Mouse (Mus musculus): ENCODE data around the gene Slc1a1. TPM values are rescaled to one million over a fixed set of nuclear protein-coding genes. Genes with fewer than 3 reads are reported as not detected.

The Slc1a1 gene
- polyA plus RNA-seq, 1 experiment: 0.77 TPM

- TF ChIP-seq CTCF (IDR thresholded peaks at IDR 0.05; ENCODE audit: borderline replicate concordance, insufficient read depth, low read length) (no peak), POLR2A (IDR thresholded peaks at IDR 0.05; ENCODE audit: low read depth, low read length) (no peak)
- Histone ChIP-seq H3K4me3 (ENCODE audit: insufficient read depth, low read length) (no peak overlapping the region), H3K27ac (ENCODE audit: insufficient read depth, low read length) (no peak overlapping the region), H3K4me1 (ENCODE audit: control insufficient read depth, insufficient read depth, low read length) (no peaks in the 10 kb centered on the region)
Measured at GRCm38 (mm10) chr19:28888496-28888895, 53.6 kb downstream of the Slc1a1 start.

- no peak for TF ChIP-seq CTCF (IDR thresholded peaks at IDR 0.05; ENCODE audit: borderline replicate concordance, insufficient read depth, low read length)
- TF ChIP-seq POLR2A (IDR thresholded peaks at IDR 0.05; ENCODE audit: low read depth, low read length): no peak
- Histone ChIP-seq H3K4me3 (ENCODE audit: insufficient read depth, low read length) (no peak overlapping the region), H3K4me1 (ENCODE audit: control insufficient read depth, insufficient read depth, low read length) (no peaks in the 10 kb centered on the region), H3K27ac (ENCODE audit: insufficient read depth, low read length) (no peak overlapping the region)
Measured at GRCm38 (mm10) chr19:28889251-28889650, 54.4 kb downstream of the Slc1a1 start.

GRCm38 (mm10) chr19:28891238-28891637, 56.4 kb downstream of the Slc1a1 start:
- Histone ChIP-seq H3K4me1 (ENCODE audit: control insufficient read depth, insufficient read depth, low read length) (no peaks in the 10 kb centered on the region), H3K27ac (ENCODE audit: insufficient read depth, low read length) (no peak overlapping the region), H3K4me3 (ENCODE audit: insufficient read depth, low read length) (no peak overlapping the region)
- TF ChIP-seq CTCF (IDR thresholded peaks at IDR 0.05; ENCODE audit: borderline replicate concordance, insufficient read depth, low read length) (no peak), POLR2A (IDR thresholded peaks at IDR 0.05; ENCODE audit: low read depth, low read length) (no peak)

GRCm38 (mm10) chr19:28891864-28892263, 57.0 kb downstream of the Slc1a1 start:
- H3K4me3 ChIP-seq (ENCODE audit: insufficient read depth, low read length): no peak overlapping the region
- TF ChIP-seq POLR2A (IDR thresholded peaks at IDR 0.05; ENCODE audit: low read depth, low read length): no peak
- TF ChIP-seq CTCF (IDR thresholded peaks at IDR 0.05; ENCODE audit: borderline replicate concordance, insufficient read depth, low read length): no peak
- H3K27ac ChIP-seq (ENCODE audit: insufficient read depth, low read length): no peak overlapping the region
- H3K4me1 ChIP-seq (ENCODE audit: control insufficient read depth, insufficient read depth, low read length): no peaks in the 10 kb centered on the region

GRCm38 (mm10) chr19:28896639-28897038, 61.8 kb downstream of the Slc1a1 start:
- Histone ChIP-seq H3K27ac (ENCODE audit: insufficient read depth, low read length) (no peak overlapping the region), H3K4me1 (ENCODE audit: control insufficient read depth, insufficient read depth, low read length) (peaks cover 3% of the 10 kb centered on the region; the same call in 1 of the 2 replicates), H3K4me3 (ENCODE audit: insufficient read depth, low read length) (no peak overlapping the region)
- TF ChIP-seq POLR2A (IDR thresholded peaks at IDR 0.05; ENCODE audit: low read depth, low read length): no peak
- TF ChIP-seq CTCF (IDR thresholded peaks at IDR 0.05; ENCODE audit: borderline replicate concordance, insufficient read depth, low read length): no peak

GRCm38 (mm10) chr19:28897497-28897896, 62.6 kb downstream of the Slc1a1 start:
- no peak for TF ChIP-seq POLR2A (IDR thresholded peaks at IDR 0.05; ENCODE audit: low read depth, low read length)
- TF ChIP-seq CTCF (IDR thresholded peaks at IDR 0.05; ENCODE audit: borderline replicate concordance, insufficient read depth, low read length): no peak
- H3K4me3 ChIP-seq (ENCODE audit: insufficient read depth, low read length): no peak overlapping the region
- H3K4me1 ChIP-seq (ENCODE audit: control insufficient read depth, insufficient read depth, low read length): peaks cover 3% of the 10 kb centered on the region; the same call in 1 of the 2 replicates
- H3K27ac ChIP-seq (ENCODE audit: insufficient read depth, low read length): no peak overlapping the region

- TF ChIP-seq POLR2A (IDR thresholded peaks at IDR 0.05; ENCODE audit: low read depth, low read length) (no peak), CTCF (IDR thresholded peaks at IDR 0.05; ENCODE audit: borderline replicate concordance, insufficient read depth, low read length) (no peak)
- Histone ChIP-seq H3K4me1 (ENCODE audit: control insufficient read depth, insufficient read depth, low read length) (peaks cover 3% of the 10 kb centered on the region; the same call in 1 of the 2 replicates), H3K4me3 (ENCODE audit: insufficient read depth, low read length) (no peak overlapping the region), H3K27ac (ENCODE audit: insufficient read depth, low read length) (no peak overlapping the region)
Measured at GRCm38 (mm10) chr19:28900771-28901170, 65.9 kb downstream of the Slc1a1 start.

GRCm38 (mm10) chr19:28902111-28902510, 67.3 kb downstream of the Slc1a1 start:
- no peak overlapping the region for H3K27ac ChIP-seq (ENCODE audit: insufficient read depth, low read length)
- H3K4me3 ChIP-seq (ENCODE audit: insufficient read depth, low read length): no peak overlapping the region
- no peak for TF ChIP-seq CTCF (IDR thresholded peaks at IDR 0.05; ENCODE audit: borderline replicate concordance, insufficient read depth, low read length)
- no peak for TF ChIP-seq POLR2A (IDR thresholded peaks at IDR 0.05; ENCODE audit: low read depth, low read length)
- peaks cover 3% of the 10 kb centered on the region; the same call in 1 of the 2 replicates for H3K4me1 ChIP-seq (ENCODE audit: control insufficient read depth, insufficient read depth, low read length)

GRCm38 (mm10) chr19:28902806-28903205, 68.0 kb downstream of the Slc1a1 start:
- TF ChIP-seq CTCF (IDR thresholded peaks at IDR 0.05; ENCODE audit: borderline replicate concordance, insufficient read depth, low read length) (no peak), POLR2A (IDR thresholded peaks at IDR 0.05; ENCODE audit: low read depth, low read length) (no peak)
- Histone ChIP-seq H3K27ac (ENCODE audit: insufficient read depth, low read length) (no peak overlapping the region), H3K4me3 (ENCODE audit: insufficient read depth, low read length) (no peak overlapping the region), H3K4me1 (ENCODE audit: control insufficient read depth, insufficient read depth, low read length) (peaks cover 3% of the 10 kb centered on the region; the same call in 1 of the 2 replicates)

- Histone ChIP-seq H3K4me3 (ENCODE audit: insufficient read depth, low read length) (no peak overlapping the region), H3K27ac (ENCODE audit: insufficient read depth, low read length) (no peak overlapping the region), H3K4me1 (ENCODE audit: control insufficient read depth, insufficient read depth, low read length) (peaks cover 3% of the 10 kb centered on the region; the same call in 1 of the 2 replicates)
- TF ChIP-seq POLR2A (IDR thresholded peaks at IDR 0.05; ENCODE audit: low read depth, low read length) (no peak), CTCF (IDR thresholded peaks at IDR 0.05; ENCODE audit: borderline replicate concordance, insufficient read depth, low read length) (no peak)
Measured at GRCm38 (mm10) chr19:28903536-28904119, 68.8 kb downstream of the Slc1a1 start.
